Mouse (Mus musculus): Measurements from ENCODE around the gene Mrgpra2a. TPM values are rescaled to one million over a fixed set of nuclear protein-coding genes. Genes with fewer than 3 reads are reported as not detected.
"Not testable (repeated sequence)": the region's sequence is repeated elsewhere in the genome, so short reads cannot be mapped to it uniquely, and the experiment has no call there.

Gene Mrgpra2a
- not detected in 2 replicates for polyA plus RNA-seq (2015; fragmentation: Nextera tagmentation; extraction: Ambion mirVana)

DNA sequence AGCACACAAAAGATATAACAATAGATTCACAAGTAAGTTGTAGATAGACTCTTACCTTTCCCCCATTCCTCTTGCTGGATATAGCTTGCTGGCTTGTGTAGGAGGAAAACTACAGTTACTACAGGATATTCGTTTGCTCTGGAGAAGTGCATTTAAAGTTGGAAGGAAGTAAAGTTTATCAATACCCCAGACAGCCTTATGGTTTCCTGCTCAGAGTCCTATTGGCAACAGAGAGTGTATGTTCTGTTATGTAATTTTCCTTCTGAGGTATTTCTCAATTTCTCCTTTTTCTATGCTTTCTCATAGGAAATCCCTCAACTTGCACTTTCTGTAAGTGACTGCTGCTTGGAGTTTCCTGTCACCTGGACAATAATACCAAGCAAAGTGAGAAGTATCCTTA, at the start of gene Mrgpra2a:
TSS of gene Mrgpra2a (minus strand) at position 125 of the 400 bp plus-strand sequence.
- not testable (repeated sequence) for H3K4me3 ChIP-seq (ENCODE audit: low read length); H3K9ac ChIP-seq (ENCODE audit: low read depth, low read length); H3K4me2 ChIP-seq (ENCODE audit: low read depth, low read length); H3K27me3 ChIP-seq (replicated peaks; ENCODE audit: control insufficient read depth, insufficient read depth, low read length); H3K36me3 ChIP-seq (ENCODE audit: control insufficient read depth, insufficient read depth, low read length); H3K9me3 ChIP-seq (ENCODE audit: control insufficient read depth, low read length); H3K4me1 ChIP-seq (ENCODE audit: control insufficient read depth, insufficient read depth, low read length); ATAC-seq; H3K27ac ChIP-seq (ENCODE audit: low read length)
- WGBS, result no CpG with 5 or more reads among the region's 1 CpGs

DNA sequence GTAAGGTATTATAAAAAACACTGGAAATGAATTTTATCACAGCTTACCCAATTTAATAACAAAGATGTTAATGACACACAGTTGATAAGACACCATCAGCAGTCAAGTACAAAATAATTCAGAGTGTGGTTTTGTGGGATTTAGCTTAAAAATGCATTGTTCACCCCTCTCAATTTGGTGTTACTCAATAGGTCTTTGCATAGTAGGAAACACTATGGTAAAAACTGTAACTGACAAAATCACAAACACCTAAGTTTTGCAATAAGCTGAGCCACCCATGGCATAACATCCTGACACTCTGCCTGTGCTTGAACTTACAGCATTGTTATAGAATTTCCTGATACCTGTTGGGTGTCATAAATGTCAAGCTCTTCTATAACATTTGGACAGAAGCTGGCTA, 39.3 kb upstream of the Mrgpra2a start:
- H3K27ac ChIP-seq (ENCODE audit: low read length); H3K9me3 ChIP-seq (ENCODE audit: control insufficient read depth, low read length); H3K4me1 ChIP-seq (ENCODE audit: control insufficient read depth, insufficient read depth, low read length); H3K36me3 ChIP-seq (ENCODE audit: control insufficient read depth, insufficient read depth, low read length); ATAC-seq; H3K27me3 ChIP-seq (replicated peaks; ENCODE audit: control insufficient read depth, insufficient read depth, low read length); H3K4me3 ChIP-seq (ENCODE audit: low read length); H3K9ac ChIP-seq (ENCODE audit: low read depth, low read length); H3K4me2 ChIP-seq (ENCODE audit: low read depth, low read length): not testable (repeated sequence)

DNA sequence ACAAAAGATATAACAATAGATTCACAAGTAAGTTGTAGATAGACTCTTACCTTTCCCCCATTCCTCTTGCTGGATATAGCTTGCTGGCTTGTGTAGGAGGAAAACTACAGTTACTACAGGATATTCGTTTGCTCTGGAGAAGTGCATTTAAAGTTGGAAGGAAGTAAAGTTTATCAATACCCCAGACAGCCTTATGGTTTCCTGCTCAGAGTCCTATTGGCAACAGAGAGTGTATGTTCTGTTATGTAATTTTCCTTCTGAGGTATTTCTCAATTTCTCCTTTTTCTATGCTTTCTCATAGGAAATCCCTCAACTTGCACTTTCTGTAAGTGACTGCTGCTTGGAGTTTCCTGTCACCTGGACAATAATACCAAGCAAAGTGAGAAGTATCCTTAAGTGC, 37.5 kb upstream of the Mrgpra2a start:
- H3K4me1 ChIP-seq (ENCODE audit: control insufficient read depth, insufficient read depth, low read length); H3K27me3 ChIP-seq (replicated peaks; ENCODE audit: control insufficient read depth, insufficient read depth, low read length); H3K4me3 ChIP-seq (ENCODE audit: low read length); H3K9me3 ChIP-seq (ENCODE audit: control insufficient read depth, low read length); H3K36me3 ChIP-seq (ENCODE audit: control insufficient read depth, insufficient read depth, low read length); H3K27ac ChIP-seq (ENCODE audit: low read length); H3K4me2 ChIP-seq (ENCODE audit: low read depth, low read length); ATAC-seq; H3K9ac ChIP-seq (ENCODE audit: low read depth, low read length): not testable (repeated sequence)
- no CpG with 5 or more reads among the region's 1 CpGs for WGBS

DNA sequence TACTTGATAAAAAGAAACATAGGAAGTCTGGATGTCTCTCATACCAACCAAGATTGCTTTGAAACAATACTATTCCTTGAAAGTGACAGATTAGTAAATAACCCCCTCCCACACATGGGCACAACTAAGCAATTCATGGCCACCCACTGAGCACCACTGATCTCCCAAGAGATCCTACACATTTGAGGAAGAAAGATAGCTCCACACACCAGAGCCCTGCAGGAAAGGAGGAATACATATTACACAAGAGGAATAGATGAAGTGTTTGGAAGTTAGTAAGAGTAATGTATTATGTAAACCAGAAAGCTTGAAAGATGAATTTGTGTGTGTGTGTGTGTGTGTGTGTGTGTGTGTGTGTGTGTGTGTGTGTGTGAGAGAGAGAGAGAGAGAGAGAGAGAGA, 31.2 kb upstream of the Mrgpra2a start:
- H3K27me3 ChIP-seq (replicated peaks; ENCODE audit: control insufficient read depth, insufficient read depth, low read length); H3K9me3 ChIP-seq (ENCODE audit: control insufficient read depth, low read length); H3K4me1 ChIP-seq (ENCODE audit: control insufficient read depth, insufficient read depth, low read length); H3K4me3 ChIP-seq (ENCODE audit: low read length); ATAC-seq; H3K4me2 ChIP-seq (ENCODE audit: low read depth, low read length); H3K36me3 ChIP-seq (ENCODE audit: control insufficient read depth, insufficient read depth, low read length); H3K27ac ChIP-seq (ENCODE audit: low read length); H3K9ac ChIP-seq (ENCODE audit: low read depth, low read length): not testable (repeated sequence)

DNA sequence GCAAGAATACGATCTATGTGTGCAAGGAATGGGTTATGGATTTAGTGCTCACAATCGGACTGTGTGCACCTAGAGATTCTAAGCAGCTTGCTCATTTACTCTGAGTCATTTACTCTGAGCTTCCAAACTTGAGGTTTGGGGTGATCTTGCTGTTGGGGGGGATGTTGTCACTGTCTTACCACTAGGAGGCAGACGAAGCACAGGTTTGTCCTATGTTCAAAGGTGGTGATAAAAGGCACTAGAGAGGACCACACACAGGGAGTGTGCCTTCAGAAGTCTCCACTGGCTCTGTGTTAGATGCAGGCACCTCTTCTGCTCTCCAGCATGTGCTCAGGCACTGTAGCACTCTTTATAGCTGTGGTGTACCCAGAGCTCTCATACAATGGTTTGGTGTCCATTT, 22.0 kb upstream of the Mrgpra2a start:
- H3K4me3 ChIP-seq (ENCODE audit: low read length); H3K27me3 ChIP-seq (replicated peaks; ENCODE audit: control insufficient read depth, insufficient read depth, low read length); H3K9me3 ChIP-seq (ENCODE audit: control insufficient read depth, low read length); ATAC-seq; H3K4me1 ChIP-seq (ENCODE audit: control insufficient read depth, insufficient read depth, low read length); H3K36me3 ChIP-seq (ENCODE audit: control insufficient read depth, insufficient read depth, low read length); H3K9ac ChIP-seq (ENCODE audit: low read depth, low read length); H3K4me2 ChIP-seq (ENCODE audit: low read depth, low read length); H3K27ac ChIP-seq (ENCODE audit: low read length): not testable (repeated sequence)
- WGBS, result 27% methylated on average over 1 of the region's 3 CpGs

DNA sequence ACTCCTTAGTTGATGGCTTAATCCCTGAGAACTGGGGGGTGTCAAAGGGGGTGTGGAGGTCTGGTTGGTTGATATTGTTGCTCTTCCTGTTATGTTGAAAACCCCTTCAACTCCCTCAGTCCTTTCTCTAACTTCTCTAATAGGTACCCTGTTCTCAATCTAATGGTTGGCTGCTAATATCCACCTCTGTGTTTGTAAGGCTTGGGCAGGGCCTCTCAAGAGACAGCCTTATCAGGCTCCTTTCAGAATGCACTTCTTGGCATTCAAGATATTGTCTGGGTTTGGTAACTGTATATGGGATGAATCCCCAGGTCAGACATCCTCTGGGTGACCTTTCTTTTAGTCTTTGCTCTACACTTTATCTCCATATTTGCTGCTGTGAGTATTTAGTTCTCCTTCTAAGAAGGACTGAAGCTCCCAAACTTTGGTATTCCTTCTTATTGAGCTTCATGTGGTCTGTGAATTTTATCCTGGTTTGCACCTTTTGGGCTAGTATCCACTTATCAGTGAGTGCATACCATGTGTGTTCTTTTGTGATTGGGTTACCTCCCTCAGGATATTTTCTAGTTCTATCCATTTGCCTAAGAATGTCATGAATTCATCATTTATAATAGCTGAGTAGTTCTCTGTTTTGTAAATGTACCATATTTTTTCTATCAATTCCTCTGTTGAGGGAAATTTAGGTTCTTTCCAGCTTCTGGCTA, 13.5 kb upstream of the Mrgpra2a start:
- not testable (repeated sequence) for ATAC-seq; H3K9ac ChIP-seq (ENCODE audit: low read depth, low read length); H3K4me3 ChIP-seq (ENCODE audit: low read length); H3K27me3 ChIP-seq (replicated peaks; ENCODE audit: control insufficient read depth, insufficient read depth, low read length); H3K9me3 ChIP-seq (ENCODE audit: control insufficient read depth, low read length); H3K4me1 ChIP-seq (ENCODE audit: control insufficient read depth, insufficient read depth, low read length); H3K36me3 ChIP-seq (ENCODE audit: control insufficient read depth, insufficient read depth, low read length); H3K4me2 ChIP-seq (ENCODE audit: low read depth, low read length); H3K27ac ChIP-seq (ENCODE audit: low read length)

DNA sequence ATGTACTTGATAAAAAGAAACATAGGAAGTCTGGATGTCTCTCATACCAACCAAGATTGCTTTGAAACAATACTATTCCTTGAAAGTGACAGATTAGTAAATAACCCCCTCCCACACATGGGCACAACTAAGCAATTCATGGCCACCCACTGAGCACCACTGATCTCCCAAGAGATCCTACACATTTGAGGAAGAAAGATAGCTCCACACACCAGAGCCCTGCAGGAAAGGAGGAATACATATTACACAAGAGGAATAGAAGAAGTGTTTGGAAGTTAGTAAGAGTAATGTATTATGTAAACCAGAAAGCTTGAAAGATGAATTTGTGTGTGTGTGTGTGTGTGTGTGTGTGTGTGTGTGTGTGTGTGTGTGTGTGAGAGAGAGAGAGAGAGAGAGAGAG, 6.2 kb downstream of the Mrgpra2a start:
- H3K4me2 ChIP-seq (ENCODE audit: low read depth, low read length); ATAC-seq; H3K27ac ChIP-seq (ENCODE audit: low read length); H3K36me3 ChIP-seq (ENCODE audit: control insufficient read depth, insufficient read depth, low read length); H3K4me1 ChIP-seq (ENCODE audit: control insufficient read depth, insufficient read depth, low read length); H3K9me3 ChIP-seq (ENCODE audit: control insufficient read depth, low read length); H3K27me3 ChIP-seq (replicated peaks; ENCODE audit: control insufficient read depth, insufficient read depth, low read length); H3K4me3 ChIP-seq (ENCODE audit: low read length); H3K9ac ChIP-seq (ENCODE audit: low read depth, low read length): not testable (repeated sequence)

DNA sequence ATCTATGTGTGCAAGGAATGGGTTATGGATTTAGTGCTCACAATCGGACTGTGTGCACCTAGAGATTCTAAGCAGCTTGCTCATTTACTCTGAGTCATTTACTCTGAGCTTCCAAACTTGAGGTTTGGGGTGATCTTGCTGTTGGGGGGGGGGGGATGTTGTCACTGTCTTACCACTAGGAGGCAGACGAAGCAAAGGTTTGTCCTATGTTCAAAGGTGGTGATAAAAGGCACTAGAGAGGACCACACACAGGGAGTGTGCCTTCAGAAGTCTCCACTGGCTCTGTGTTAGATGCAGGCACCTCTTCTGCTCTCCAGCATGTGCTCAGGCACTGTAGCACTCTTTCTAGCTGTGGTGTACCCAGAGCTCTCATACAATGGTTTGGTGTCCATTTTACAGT, 15.5 kb downstream of the Mrgpra2a start:
- H3K9ac ChIP-seq (ENCODE audit: low read depth, low read length); H3K27ac ChIP-seq (ENCODE audit: low read length); H3K27me3 ChIP-seq (replicated peaks; ENCODE audit: control insufficient read depth, insufficient read depth, low read length); H3K9me3 ChIP-seq (ENCODE audit: control insufficient read depth, low read length); H3K4me1 ChIP-seq (ENCODE audit: control insufficient read depth, insufficient read depth, low read length); H3K4me2 ChIP-seq (ENCODE audit: low read depth, low read length); H3K36me3 ChIP-seq (ENCODE audit: control insufficient read depth, insufficient read depth, low read length); ATAC-seq; H3K4me3 ChIP-seq (ENCODE audit: low read length): not testable (repeated sequence)
- 30% methylated on average over 1 of the region's 2 CpGs for WGBS

DNA sequence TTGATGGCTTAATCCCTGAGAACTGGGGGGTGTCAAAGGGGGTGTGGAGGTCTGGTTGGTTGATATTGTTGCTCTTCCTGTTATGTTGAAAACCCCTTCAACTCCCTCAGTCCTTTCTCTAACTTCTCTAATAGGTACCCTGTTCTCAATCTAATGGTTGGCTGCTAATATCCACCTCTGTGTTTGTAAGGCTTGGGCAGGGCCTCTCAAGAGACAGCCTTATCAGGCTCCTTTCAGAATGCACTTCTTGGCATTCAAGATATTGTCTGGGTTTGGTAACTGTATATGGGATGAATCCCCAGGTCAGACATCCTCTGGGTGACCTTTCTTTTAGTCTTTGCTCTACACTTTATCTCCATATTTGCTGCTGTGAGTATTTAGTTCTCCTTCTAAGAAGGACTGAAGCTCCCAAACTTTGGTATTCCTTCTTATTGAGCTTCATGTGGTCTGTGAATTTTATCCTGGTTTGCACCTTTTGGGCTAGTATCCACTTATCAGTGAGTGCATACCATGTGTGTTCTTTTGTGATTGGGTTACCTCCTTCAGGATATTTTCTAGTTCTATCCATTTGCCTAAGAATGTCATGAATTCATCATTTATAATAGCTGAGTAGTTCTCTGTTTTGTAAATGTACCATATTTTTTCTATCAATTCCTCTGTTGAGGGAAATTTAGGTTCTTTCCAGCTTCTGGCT, 24.0 kb downstream of the Mrgpra2a start:
- H3K4me2 ChIP-seq (ENCODE audit: low read depth, low read length); H3K9ac ChIP-seq (ENCODE audit: low read depth, low read length): not testable (repeated sequence)

DNA sequence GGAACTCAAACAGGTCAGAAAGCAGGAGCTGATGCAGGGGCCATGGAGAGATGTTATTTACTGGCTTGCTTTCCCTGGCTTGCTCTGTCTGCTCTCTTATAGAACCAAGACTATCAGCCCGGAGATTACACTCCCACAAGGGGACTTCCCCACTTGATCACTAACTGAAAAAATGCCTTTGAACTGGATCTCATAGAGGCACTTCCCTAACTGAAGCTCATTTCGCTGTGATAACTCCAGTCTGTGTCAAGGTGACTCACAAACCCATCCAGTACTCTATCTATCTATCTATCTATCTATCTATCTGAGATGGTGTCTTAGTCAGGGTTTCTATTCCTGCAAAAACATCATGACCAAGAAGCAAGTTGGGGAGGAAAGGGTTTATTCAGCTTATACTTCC, 41.3 kb downstream of the Mrgpra2a start:
- H3K36me3 ChIP-seq (ENCODE audit: control insufficient read depth, insufficient read depth, low read length), result no peaks in the 10 kb centered on the region
- H3K27ac ChIP-seq (ENCODE audit: low read length), result no peak overlapping the region
- no peaks in the 10 kb centered on the region for H3K9me3 ChIP-seq (ENCODE audit: control insufficient read depth, low read length)
- no peak for ATAC-seq
- no peak overlapping the region for H3K4me3 ChIP-seq (ENCODE audit: low read length)
- H3K4me2 ChIP-seq (ENCODE audit: low read depth, low read length), result no peak overlapping the region
- no peaks in the 10 kb centered on the region for H3K4me1 ChIP-seq (ENCODE audit: control insufficient read depth, insufficient read depth, low read length)
- H3K9ac ChIP-seq (ENCODE audit: low read depth, low read length), result no peak overlapping the region
- WGBS, result 52% methylated on average over 2 of the region's 2 CpGs
- H3K27me3 ChIP-seq (replicated peaks; ENCODE audit: control insufficient read depth, insufficient read depth, low read length), result no peaks in the 10 kb centered on the region

More for the DNA sequence above, 24.0 kb downstream of the Mrgpra2a start:
- H3K27ac ChIP-seq (ENCODE audit: low read length); H3K27me3 ChIP-seq (replicated peaks; ENCODE audit: control insufficient read depth, insufficient read depth, low read length); H3K4me1 ChIP-seq (ENCODE audit: control insufficient read depth, insufficient read depth, low read length); H3K36me3 ChIP-seq (ENCODE audit: control insufficient read depth, insufficient read depth, low read length); H3K4me3 ChIP-seq (ENCODE audit: low read length); ATAC-seq; H3K9me3 ChIP-seq (ENCODE audit: control insufficient read depth, low read length): not testable (repeated sequence)

All from intestine, embryonic 16.5 days (tissue).